Mouse (Mus musculus) CD4-positive helper T cell, adult 2 months (primary cell): ENCODE measurements around the gene Gjb1.

Experiments used
- DNase-seq: peaks from one replicate; pipeline ENCODE4 v3.0.0-alpha.2; 2012; ENCODE audit warnings: low read depth, missing footprints, low spot score

Gjb1 gene

DNA sequence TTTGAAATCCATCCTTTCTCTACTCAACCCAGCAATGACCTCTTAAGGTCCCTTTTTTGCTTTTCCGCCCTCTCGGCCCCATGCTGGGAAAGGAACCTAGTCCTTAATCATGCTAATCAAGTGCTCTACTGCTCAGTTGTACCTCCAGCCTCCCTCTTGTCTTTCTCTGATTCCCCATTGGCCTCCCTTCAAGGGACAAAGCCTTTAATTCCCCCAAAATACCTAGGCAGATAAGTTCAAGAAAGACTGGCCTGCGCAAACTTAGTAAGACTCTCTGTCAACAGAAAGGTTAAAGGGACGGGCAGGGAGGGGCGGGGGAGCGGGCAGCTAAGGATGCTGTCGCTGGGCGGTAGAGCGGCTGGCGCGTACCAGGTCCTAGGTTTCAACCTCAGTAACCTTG is 20.3 kb downstream of the Gjb1 start:
- no peak for DNase-seq

GRCm38 (mm10) chrX:101418946-101419724 is 43.0 kb downstream of the Gjb1 start:
- DNase-seq: peak; percentile 32

GRCm38 (mm10) chrX:101419725-101420699 is 43.8 kb downstream of the Gjb1 start:
- peak; percentile 89 for DNase-seq

DNA sequence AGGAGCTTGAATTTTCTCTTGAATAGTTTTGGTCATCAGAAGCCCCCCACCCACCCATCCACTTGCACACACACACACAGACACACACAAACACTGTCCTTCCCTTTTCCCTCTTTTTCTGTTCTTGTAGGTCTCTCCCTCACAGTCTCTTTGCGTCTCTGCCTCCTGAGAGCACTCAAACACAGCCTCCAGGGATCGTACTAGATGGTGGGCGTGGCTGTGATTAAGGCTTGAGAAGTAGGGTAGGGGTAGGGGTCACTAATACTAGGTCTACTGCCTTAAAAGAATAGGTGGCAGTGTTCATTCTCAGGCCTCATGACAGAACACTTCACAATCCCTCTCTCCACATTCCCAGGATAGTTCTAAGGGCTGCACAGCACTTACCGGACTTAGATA is 44.5 kb downstream of the Gjb1 start, which contains the start of gene Zmym3:
Gene Zmym3 (minus strand): TSS at position 150 of the 396 bp plus-strand sequence.
- DNase-seq: no peak

GRCm38 (mm10) chrX:101423462-101423861 is 47.3 kb downstream of the Gjb1 start:
- no peak for DNase-seq

DNA sequence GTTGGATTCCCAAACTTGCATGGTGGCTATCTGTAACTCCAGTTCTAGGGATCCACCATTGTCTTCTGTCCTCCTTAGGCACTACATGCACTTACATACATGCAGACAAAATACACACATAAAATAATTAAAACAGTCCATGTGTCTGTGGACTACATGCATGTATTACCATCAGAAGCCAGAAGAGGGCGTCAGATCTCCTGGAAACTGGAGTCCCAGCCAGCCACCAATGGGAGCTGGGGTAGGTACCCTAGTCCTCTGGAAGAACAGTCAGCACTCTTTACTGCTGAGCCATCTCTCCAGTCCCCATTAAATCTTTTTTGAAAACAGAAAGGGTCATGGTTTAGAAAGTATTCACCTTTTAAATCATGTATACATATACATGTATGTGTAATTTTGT is 51.6 kb downstream of the Gjb1 start:
- DNase-seq: peak; percentile 45

GRCm38 (mm10) chrX:101428785-101429141 is 52.6 kb downstream of the Gjb1 start:
- no peak for DNase-seq

DNA sequence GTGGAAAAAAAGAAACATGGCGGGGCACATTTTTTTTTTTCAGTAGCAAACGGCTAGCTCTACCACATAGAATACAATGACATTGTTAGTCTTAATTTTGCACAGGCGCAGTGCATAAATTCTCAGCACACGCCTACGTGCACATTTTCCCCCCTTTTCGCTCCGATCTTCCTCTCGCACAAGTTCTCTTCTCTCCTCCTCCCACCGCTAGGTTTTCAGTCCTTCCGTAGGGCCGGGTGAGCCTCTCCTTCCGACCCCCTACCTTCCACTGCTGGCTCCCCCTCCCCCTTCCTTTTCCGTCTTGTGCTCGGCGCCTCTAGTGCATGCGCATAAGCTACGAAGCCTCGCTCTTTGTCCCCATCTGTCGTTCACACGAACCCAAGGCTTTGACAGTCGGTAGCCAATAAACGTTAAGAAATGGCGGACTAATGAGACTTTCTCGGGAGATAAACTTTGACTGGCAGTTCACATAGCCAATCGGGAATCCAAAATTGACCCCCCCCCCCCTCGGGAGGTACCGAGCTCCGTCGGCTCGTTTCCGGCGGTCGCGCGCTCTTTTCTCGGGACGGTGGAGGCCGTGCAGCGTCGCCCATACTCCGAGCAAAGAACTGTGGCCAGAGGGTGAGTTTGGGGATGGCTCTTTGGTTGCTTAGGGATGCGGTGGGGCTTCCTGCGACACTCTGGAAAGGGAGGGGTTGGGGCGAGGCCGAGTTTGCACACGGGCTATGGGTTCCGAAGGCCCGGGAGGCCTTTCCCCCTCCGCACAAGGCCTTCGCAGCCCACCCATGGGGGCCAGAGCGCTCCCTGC is 53.2 kb downstream of the Gjb1 start, which contains the start of gene Nono:
Gene Nono (plus strand): TSS at position 177 of the 808 bp plus-strand sequence.
- peak; percentile 97 for DNase-seq

DNA sequence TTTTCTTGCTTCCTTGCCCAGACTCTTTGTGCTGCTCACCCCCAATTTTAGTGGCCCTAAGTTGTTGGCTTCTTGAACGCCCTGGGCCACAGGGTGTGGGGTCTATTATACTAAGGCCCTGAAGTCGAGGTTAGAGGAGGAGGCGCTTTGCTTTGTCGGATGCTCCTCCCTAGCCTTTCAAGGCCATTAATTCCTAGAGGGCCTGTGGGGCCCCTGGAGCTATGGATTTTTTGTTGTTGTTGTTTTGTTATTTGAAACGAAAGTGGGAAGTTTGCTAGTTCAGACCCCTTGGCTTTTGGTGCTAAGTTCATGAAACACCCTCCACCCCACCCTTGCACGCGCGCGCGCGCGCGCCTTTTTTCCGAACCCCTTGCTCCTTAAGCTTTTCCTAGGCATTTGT is 53.8 kb downstream of the Gjb1 start:
- no peak for DNase-seq
